Mouse (Mus musculus) ES-Bruce4 (cell line): ENCODE measurements at regions not wholly inside any gene's neighbourhood (a gene's known extent, or its start where the extent isn't known, plus 50 kb on each side); places are given as distances from the start of the nearest gene placed in this dataset.

Experiments used
- H3K27ac ChIP-seq: 2 replicates; pipeline ENCODE4 v1.5.1; 2012; ENCODE audit warnings: low read length, inconsistent platforms; ENCODE audit not compliant: insufficient read depth
- H3K27me3 ChIP-seq: 2 replicates; pipeline ENCODE4 v1.6.1; 2012; ENCODE audit warnings: mild to moderate bottlenecking, low read length, inconsistent platforms; ENCODE audit not compliant: control insufficient read depth, poor library complexity, insufficient read depth, severe bottlenecking
- H3K36me3 ChIP-seq: 2 replicates; pipeline ENCODE4 v1.6.1; 2012; ENCODE audit warnings: inconsistent platforms, mild to moderate bottlenecking, low read length, moderate library complexity; ENCODE audit not compliant: control insufficient read depth, poor library complexity, insufficient read depth, severe bottlenecking
- H3K4me1 ChIP-seq: one replicate; pipeline ENCODE4 v1.8.1; 2011; ENCODE audit warnings: low read length; ENCODE audit not compliant: control insufficient read depth, insufficient read depth
- H3K4me3 ChIP-seq: 2 replicates; pipeline ENCODE4 v1.5.1; 2011; ENCODE audit warnings: low read depth, mild to moderate bottlenecking, low read length
- H3K9ac ChIP-seq: 2 replicates; pipeline ENCODE4 v1.6.1; 2012; ENCODE audit warnings: low read depth, mild to moderate bottlenecking, inconsistent platforms; ENCODE audit not compliant: poor library complexity, severe bottlenecking
- H3K9me3 ChIP-seq: replicated peaks from 2 replicates; pipeline ENCODE4 v1.6.1; 2012; ENCODE audit warnings: mild to moderate bottlenecking, low read length, inconsistent platforms; ENCODE audit not compliant: control insufficient read depth, poor library complexity, insufficient read depth, severe bottlenecking
- CTCF ChIP-seq: IDR thresholded peaks from one replicate; pipeline ENCODE4 v1.8.1; 2011; ENCODE audit warnings: low read depth, low read length
- EP300 ChIP-seq: IDR thresholded peaks from 2 replicates; pipeline ENCODE4 v1.6.1; 2011; ENCODE audit warnings: low read depth, low read length; ENCODE audit not compliant: insufficient read depth
- POLR2A ChIP-seq: IDR thresholded peaks from one replicate; pipeline ENCODE4 v1.8.1; 2011; ENCODE audit warnings: low read length; ENCODE audit not compliant: insufficient read depth

DNA sequence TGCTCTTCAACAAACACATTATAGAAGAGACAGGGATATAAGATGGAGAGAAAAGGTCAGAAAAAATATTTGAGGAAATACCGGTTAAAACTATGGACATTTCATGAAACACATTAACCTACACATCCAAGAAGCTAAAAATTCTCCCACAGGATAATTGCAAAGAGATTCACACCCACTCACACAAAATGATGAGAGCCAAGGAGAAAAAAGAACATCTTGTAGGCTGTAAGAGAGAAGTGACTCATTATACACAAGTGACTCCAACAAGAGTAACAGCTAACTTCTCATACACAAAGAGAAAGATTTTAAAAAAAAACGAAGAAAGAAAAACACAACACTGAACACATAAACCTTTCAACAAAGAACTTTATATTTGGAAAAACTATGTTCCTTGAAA lies 658.3 kb upstream of the Kirrel3 start:
- Histone ChIP-seq H3K27me3 (no peaks in the 10 kb centered on the region), H3K4me3 (no peak overlapping the region), H3K9me3 (no peaks in the 10 kb centered on the region), H3K36me3 (no peaks in the 10 kb centered on the region), H3K27ac (no peak overlapping the region), H3K4me1 (no peaks in the 10 kb centered on the region), H3K9ac (no peak overlapping the region)
- no peak for TF ChIP-seq POLR2A
- TF ChIP-seq EP300 = no peak
- TF ChIP-seq CTCF = no peak

GRCm38 (mm10) chr9:33837666-33838380 lies 647.9 kb upstream of the Kirrel3 start:
- no peak for TF ChIP-seq CTCF
- no peak for TF ChIP-seq EP300
- TF ChIP-seq POLR2A = no peak
- H3K27ac ChIP-seq = no peak overlapping the region
- no peaks in the 10 kb centered on the region for H3K9me3 ChIP-seq
- no peak overlapping the region for H3K4me3 ChIP-seq
- no peaks in the 10 kb centered on the region for H3K36me3 ChIP-seq
- H3K27me3 ChIP-seq = no peaks in the 10 kb centered on the region
- H3K9ac ChIP-seq = no peak overlapping the region
- no peaks in the 10 kb centered on the region for H3K4me1 ChIP-seq

DNA sequence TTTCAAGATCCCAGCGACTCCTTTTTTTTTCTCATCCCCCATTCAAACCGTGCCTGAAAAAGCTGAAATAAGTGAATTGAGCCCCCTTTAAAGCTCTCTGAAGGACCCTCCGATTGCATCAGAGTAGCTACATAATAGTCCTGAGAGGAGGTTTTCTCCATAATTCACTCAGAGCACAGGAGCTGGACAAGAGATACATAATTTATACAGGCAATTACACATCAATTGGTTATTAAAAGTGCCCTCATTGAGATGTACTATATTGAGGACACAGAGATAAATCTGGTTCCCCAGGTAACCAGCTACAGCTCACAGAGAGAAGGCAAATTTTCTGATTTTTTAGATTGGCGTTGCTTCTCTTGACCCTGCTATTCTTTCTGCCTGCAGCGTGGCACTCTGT lies 636.1 kb upstream of the Kirrel3 start:
- H3K27ac ChIP-seq = no peak overlapping the region
- H3K4me1 ChIP-seq = no peaks in the 10 kb centered on the region
- no peak overlapping the region for H3K4me3 ChIP-seq
- H3K36me3 ChIP-seq = no peaks in the 10 kb centered on the region
- TF ChIP-seq POLR2A (no peak), CTCF (no peak), EP300 (no peak)
- no peaks in the 10 kb centered on the region for H3K27me3 ChIP-seq
- H3K9me3 ChIP-seq = 0 out of 2 replicates have a peak, but pooled peaks cover 2% of the 10 kb centered on the region
- no peak overlapping the region for H3K9ac ChIP-seq

DNA sequence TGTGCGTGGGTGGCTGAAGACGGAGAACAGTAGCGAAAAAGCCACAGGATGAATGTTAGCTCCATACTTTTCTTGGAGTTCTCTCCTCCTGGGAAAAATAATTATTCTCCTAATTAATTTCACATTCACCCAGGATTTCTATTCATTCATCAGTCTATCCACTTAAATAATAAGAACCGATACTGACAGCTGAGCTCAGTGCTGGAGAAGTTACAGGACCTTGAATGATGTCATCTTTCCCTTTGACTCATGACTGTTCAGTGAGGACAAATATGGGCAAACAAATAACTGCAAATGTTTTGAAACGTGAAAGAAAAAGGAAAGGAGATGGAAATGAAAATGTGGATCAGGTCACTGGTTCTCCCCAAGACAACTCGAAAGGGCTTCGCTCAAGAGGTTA lies 635.7 kb upstream of the Kirrel3 start:
- TF ChIP-seq CTCF (no peak), EP300 (no peak), POLR2A (no peak)
- Histone ChIP-seq H3K9ac (no peak overlapping the region), H3K4me3 (no peak overlapping the region), H3K27me3 (no peaks in the 10 kb centered on the region), H3K27ac (no peak overlapping the region), H3K9me3 (0 out of 2 replicates have a peak, but pooled peaks cover 2% of the 10 kb centered on the region), H3K36me3 (no peaks in the 10 kb centered on the region), H3K4me1 (no peaks in the 10 kb centered on the region)

DNA sequence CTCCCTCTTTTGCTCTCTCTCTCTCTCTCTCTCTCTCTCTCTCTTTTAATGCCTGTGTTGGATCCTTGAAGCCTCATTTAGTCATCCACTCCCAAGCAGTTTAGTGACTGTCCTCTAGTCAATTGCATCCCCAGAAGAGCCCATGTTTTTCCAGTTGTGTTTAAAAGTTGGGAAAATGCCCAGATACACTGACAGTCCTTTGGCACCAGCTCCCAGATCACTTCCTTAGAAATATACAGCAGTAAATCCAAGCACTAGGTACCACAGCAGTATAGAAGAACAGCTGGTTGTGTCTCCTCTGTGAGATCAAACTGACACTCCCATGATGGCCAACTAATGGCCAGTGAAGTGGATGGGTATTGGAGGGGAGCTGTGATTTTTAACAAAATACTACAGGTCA lies 634.7 kb upstream of the Kirrel3 start:
- Histone ChIP-seq H3K36me3 (no peaks in the 10 kb centered on the region), H3K27me3 (no peaks in the 10 kb centered on the region), H3K4me3 (no peak overlapping the region), H3K4me1 (no peaks in the 10 kb centered on the region), H3K9ac (no peak overlapping the region), H3K9me3 (0 out of 2 replicates have a peak, but pooled peaks cover 2% of the 10 kb centered on the region), H3K27ac (no peak overlapping the region)
- TF ChIP-seq CTCF (no peak), EP300 (no peak), POLR2A (no peak)

DNA sequence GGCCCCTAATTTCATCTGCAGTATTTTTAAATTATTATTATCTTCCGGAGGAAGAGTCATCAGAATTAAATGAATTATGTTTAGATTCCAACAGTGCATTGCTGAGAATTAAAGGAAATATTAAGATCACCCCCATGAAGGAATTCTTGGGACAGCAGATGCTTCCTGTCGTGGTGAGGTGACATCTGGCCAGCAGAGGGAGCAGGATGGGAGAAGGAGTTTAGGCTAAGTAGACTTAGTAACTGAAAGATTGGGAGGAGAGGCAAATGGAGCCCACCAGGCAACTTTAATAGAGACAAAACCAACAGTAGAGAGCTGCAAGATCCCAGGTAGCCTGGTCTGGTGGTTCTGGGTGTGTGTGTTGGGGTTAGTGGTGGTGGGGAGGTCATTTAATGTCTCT lies 629.5 kb upstream of the Kirrel3 start:
- H3K9me3 ChIP-seq = no peaks in the 10 kb centered on the region
- no peaks in the 10 kb centered on the region for H3K27me3 ChIP-seq
- no peaks in the 10 kb centered on the region for H3K36me3 ChIP-seq
- no peaks in the 10 kb centered on the region for H3K4me1 ChIP-seq
- H3K9ac ChIP-seq = no peak overlapping the region
- H3K4me3 ChIP-seq = no peak overlapping the region
- TF ChIP-seq EP300 (no peak), CTCF (peak; percentile 35), POLR2A (no peak)
- no peak overlapping the region for H3K27ac ChIP-seq
